9 mouse cellular contexts compared by ENCODE assay signal in the genomic region with DNA sequence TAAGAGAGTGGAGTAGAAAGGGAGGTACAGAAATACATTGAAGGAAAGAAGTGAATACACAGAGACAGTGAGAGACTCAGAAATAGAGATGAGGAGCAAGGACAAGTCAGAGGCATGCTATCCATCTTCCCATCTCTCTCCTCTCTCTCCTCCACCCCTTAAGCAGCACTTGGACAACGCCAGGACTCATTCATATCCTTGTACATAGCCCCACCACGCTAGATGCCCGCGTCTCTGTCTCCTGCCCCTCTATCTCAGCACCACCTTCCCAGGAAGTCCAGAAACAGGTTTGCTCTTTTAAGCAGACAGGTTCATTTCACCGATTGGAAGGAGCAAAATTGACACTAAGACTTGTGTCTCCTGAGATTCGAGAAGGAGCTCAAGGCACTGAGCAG. TPM values are rescaled to one million over a fixed set of nuclear protein-coding genes. Genes with fewer than 3 reads are reported as not detected.
DNase-seq lines count a peak whose midpoint lies in the region; ATAC-seq and TF ChIP-seq lines count a peak whose summit lies in the region.
"Had no signal": no experiment of that assay in that cellular context is flagged by ENCODE, and none has a peak within 500 bp of the region (broad histone marks: within the 10 kb centered on the region; RNA-seq: fewer than 3 reads in every experiment).

No protein-coding gene starts in this region.

- H3K9ac ChIP-seq in heart, embryonic 16.5 days (ENCODE audit: low read length), result peak overlapping the region; percentile 80
- H3K9ac ChIP-seq in liver, embryonic 15.5 days, result no peak overlapping the region

- no peak overlapping the region for H3K27ac ChIP-seq in heart, embryonic 16.5 days (ENCODE audit: low read length)
- H3K27ac ChIP-seq in liver, embryonic 15.5 days (replicated peaks), result no peak overlapping the region

- WGBS in heart, embryonic 16.5 days, result 59% methylated on average over 6 of the region's 6 CpGs
- 58% methylated on average over 6 of the region's 6 CpGs for WGBS in liver, embryonic 15.5 days (ENCODE audit: insufficient replicate concordance)

- no peak for ATAC-seq in cerebellum, adult (ENCODE audit: insufficient number of reproducible peaks, low FRiP score, low TSS enrichment)
- no peak for ATAC-seq in heart, embryonic 16.5 days (replicated peaks; ENCODE audit: extremely low read depth, insufficient read depth, low FRiP score)
- ATAC-seq in liver, embryonic 15.5 days (ENCODE audit: insufficient read depth), result no peak

- H3K36me3 ChIP-seq in E14TG2a.4 (ENCODE audit: insufficient read depth, low read length), result no peaks in the 10 kb centered on the region
- H3K36me3 ChIP-seq in heart, embryonic 16.5 days (ENCODE audit: control insufficient read depth, insufficient read depth), result no peaks in the 10 kb centered on the region; the same call in 1 of the 2 replicates
- H3K36me3 ChIP-seq in liver, embryonic 15.5 days (replicated peaks), result no peaks in the 10 kb centered on the region

- H3K4me1 ChIP-seq in E14TG2a.4 (replicated peaks; ENCODE audit: low read depth, low read length), result peaks cover 61% of the 10 kb centered on the region
- peaks cover 7% of the 10 kb centered on the region; the same call in 1 of the 2 replicates for H3K4me1 ChIP-seq in heart, embryonic 16.5 days (ENCODE audit: control insufficient read depth, insufficient read depth, low read length)
- peaks cover under 1% of the 10 kb centered on the region; the same call in 1 of the 2 replicates for H3K4me1 ChIP-seq in liver, embryonic 15.5 days (replicated peaks)

- H3K4me2 ChIP-seq in heart, embryonic 16.5 days (ENCODE audit: low read depth, low read length), result peak overlapping the region; percentile 89
- H3K4me2 ChIP-seq in liver, embryonic 15.5 days, result peak overlapping the region; percentile 58

- DNase-seq in cerebellum, adult 9-11 months, result peak; percentile 35
- no peak for DNase-seq in adrenal gland, adult (ENCODE audit: inconsistent age in 2 of 2, low spot score in 1 of 2)
- DNase-seq in urinary bladder, postnatal 36 days (ENCODE audit: low spot score in 2 of 2), result no peak
- DNase-seq in gastrocnemius, postnatal 10 days, result no peak

- TF ChIP-seq CTCF in E14TG2a.4 (conservative IDR thresholded peaks at IDR 0.05; ENCODE audit: low read length), result no peak

- H3K27me3 ChIP-seq in E14TG2a.4 (ENCODE audit: insufficient read depth, low read length), result peaks cover 70% of the 10 kb centered on the region
- H3K27me3 ChIP-seq in heart, embryonic 16.5 days (ENCODE audit: control insufficient read depth, insufficient read depth, low read length), result peaks cover 18% of the 10 kb centered on the region
- H3K27me3 ChIP-seq in liver, embryonic 15.5 days, result peaks cover 30% of the 10 kb centered on the region

- H3K4me3 ChIP-seq in E14TG2a.4 (replicated peaks; ENCODE audit: low read length), result peak overlapping the region; percentile 48
- peak overlapping the region; percentile 68 for H3K4me3 ChIP-seq in heart, embryonic 16.5 days (ENCODE audit: low read length)
- peak overlapping the region; percentile 51; the same call in 1 of the 2 replicates for H3K4me3 ChIP-seq in liver, embryonic 15.5 days (replicated peaks)

- no peaks in the 10 kb centered on the region for H3K9me3 ChIP-seq in E14TG2a.4 (ENCODE audit: low read length)
- H3K9me3 ChIP-seq in heart, embryonic 16.5 days (replicated peaks; ENCODE audit: control insufficient read depth, low read length), result no peaks in the 10 kb centered on the region
- H3K9me3 ChIP-seq in liver, embryonic 15.5 days (replicated peaks), result no peaks in the 10 kb centered on the region

RNA-seq across cellular contexts. Expression of gene Lrfn3, which starts 0.8 kb away (rescaled TPM):
- polyA plus RNA-seq in heart, embryonic 16.5 days (2015; fragmentation: Nextera tagmentation; extraction: Ambion mirVana), result 1.2 and 1.4 TPM in 2 replicates
- polyA plus RNA-seq in liver, embryonic 15.5 days (2015; fragmentation: Nextera tagmentation; extraction: Ambion mirVana), result 1.9 and 2.0 TPM in 2 replicates
- 1 to 10 TPM; 1.6 to 3.1 TPM for total RNA-seq in gastrocnemius, postnatal 10 days (2021)

RNA-seq across cellular contexts. Expression of gene Sdhaf1, which starts 39.6 kb away (rescaled TPM):
- polyA plus RNA-seq in heart, embryonic 16.5 days (2015; fragmentation: Nextera tagmentation; extraction: Ambion mirVana), result 12.0 and 17.0 TPM in 2 replicates
- 4.3 and 5.1 TPM in 2 replicates for polyA plus RNA-seq in liver, embryonic 15.5 days (2015; fragmentation: Nextera tagmentation; extraction: Ambion mirVana)
- 10 to 100 TPM; 10.3 to 11.5 TPM for total RNA-seq in gastrocnemius, postnatal 10 days (2021)

RNA-seq across cellular contexts. Expression of gene E130208F15Rik, which starts 41.8 kb away (rescaled TPM):
- polyA plus RNA-seq in heart, embryonic 16.5 days (2015; fragmentation: Nextera tagmentation; extraction: Ambion mirVana), result 3.6 and 7.3 TPM in 2 replicates
- polyA plus RNA-seq in liver, embryonic 15.5 days (2015; fragmentation: Nextera tagmentation; extraction: Ambion mirVana), result 1.4 and 2.0 TPM in 2 replicates
- 1 to 10 TPM; 1.0 to 1.2 TPM for total RNA-seq in gastrocnemius, postnatal 10 days (2021)

RNA-seq across cellular contexts. Expression of gene Syne4, which starts 48.7 kb away (rescaled TPM):
- polyA plus RNA-seq in heart, embryonic 16.5 days (2015; fragmentation: Nextera tagmentation; extraction: Ambion mirVana), result 9.2 and 10.0 TPM in 2 replicates
- polyA plus RNA-seq in liver, embryonic 15.5 days (2015; fragmentation: Nextera tagmentation; extraction: Ambion mirVana), result 15.7 and 20.2 TPM in 2 replicates
- total RNA-seq in gastrocnemius, postnatal 10 days (2021), result 1 to 10 TPM; 1.8 TPM

RNA-seq across cellular contexts. Expression of gene Tyrobp, which starts 50.2 kb away (rescaled TPM):
- 32.2 and 34.7 TPM in 2 replicates for polyA plus RNA-seq in heart, embryonic 16.5 days (2015; fragmentation: Nextera tagmentation; extraction: Ambion mirVana)
- polyA plus RNA-seq in liver, embryonic 15.5 days (2015; fragmentation: Nextera tagmentation; extraction: Ambion mirVana), result 146 and 160 TPM in 2 replicates
- total RNA-seq in gastrocnemius, postnatal 10 days (2021), result 10 to 100 TPM; 11.9 to 22.2 TPM
- polyA plus RNA-seq: C2C12 had no signal
